ENCODE assay signal across 19 mouse cellular contexts in the genomic region with DNA sequence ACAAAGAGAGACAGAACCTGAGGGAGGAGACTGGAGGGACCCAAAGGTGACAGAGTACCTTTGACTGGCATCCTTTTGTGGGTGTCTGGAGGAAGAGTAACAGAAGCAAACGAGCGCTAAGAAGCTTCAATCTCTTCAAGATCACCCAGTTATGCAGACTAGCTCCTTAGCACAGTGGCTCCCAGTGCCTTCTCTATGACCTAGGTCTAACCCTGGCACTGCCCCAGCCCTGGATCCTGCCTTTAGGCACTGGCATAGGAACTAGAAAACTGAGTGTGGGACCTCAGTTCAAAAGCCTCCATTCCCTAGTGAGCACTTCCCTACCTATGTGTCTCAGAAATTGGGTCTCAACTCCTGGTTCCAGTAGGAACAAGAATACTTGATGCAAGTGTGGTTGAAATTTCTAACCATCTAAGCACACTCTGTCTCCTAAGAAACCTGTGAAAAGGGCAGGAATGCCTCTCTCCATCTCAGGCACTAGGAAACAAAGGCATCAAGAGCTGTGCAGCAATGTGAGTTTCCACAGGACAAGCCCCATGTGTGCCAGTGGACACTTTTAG. TPM values are rescaled to one million over a fixed set of nuclear protein-coding genes. Genes with fewer than 3 reads are reported as not detected.
"Had no signal": no experiment of that assay in that cellular context is flagged by ENCODE, and none has a peak within 500 bp of the region (broad histone marks: within the 10 kb centered on the region; RNA-seq: fewer than 3 reads in every experiment).

No protein-coding gene starts in this region.

- ATAC-seq: hindbrain, embryonic 16.5 days; liver, embryonic 12.5 days had no signal

- H3K27ac ChIP-seq: limb, embryonic 15.5 days; liver, embryonic 12.5 days; midbrain, embryonic 12.5 days; neural tube, embryonic 12.5 days had no signal

- H3K4me2 ChIP-seq: limb, embryonic 15.5 days; liver, embryonic 12.5 days; lung, embryonic 14.5 days; midbrain, embryonic 12.5 days; neural tube, embryonic 12.5 days had no signal

- H3K4me3 ChIP-seq: limb, embryonic 15.5 days; liver, embryonic 12.5 days; midbrain, embryonic 12.5 days; myocyte; neural tube, embryonic 12.5 days had no signal

- H3K9ac ChIP-seq: limb, embryonic 15.5 days; liver, embryonic 12.5 days; lung, embryonic 14.5 days; midbrain, embryonic 12.5 days; neural tube, embryonic 12.5 days had no signal

- DNase-seq: layer of hippocampus, adult 9-11 months; layer of hippocampus, postnatal 36 days; lung, embryonic 14.5 days; lung, postnatal 10 days; lung, postnatal 4 days; right cerebral cortex, adult 18-20 months; right cerebral cortex, postnatal 25 days; thymus, postnatal 4 days had no signal

- H3K9me3 ChIP-seq: limb, embryonic 15.5 days; liver, embryonic 12.5 days; midbrain, embryonic 12.5 days; neural tube, embryonic 12.5 days had no signal

- H3K36me3 ChIP-seq: limb, embryonic 15.5 days; liver, embryonic 12.5 days; midbrain, embryonic 12.5 days; neural tube, embryonic 12.5 days had no signal

RNA-seq across cellular contexts. Expression of gene Pax2, which starts 11.8 kb away (rescaled TPM):
- total RNA-seq: megakaryocyte, adult 5-6 weeks had no signal
- polyA plus RNA-seq: intestine, embryonic 14.5 days; limb, embryonic 15.5 days; liver, embryonic 12.5 days; liver, embryonic 16.5 days; myocyte; small intestine, adult 2 months; stomach, embryonic 16.5 days had no signal
